Mouse (Mus musculus) forebrain, embryonic 14.5 days (tissue): ENCODE data around the gene Slc2a10. TPM values are rescaled to one million over a fixed set of nuclear protein-coding genes. Genes with fewer than 3 reads are reported as not detected.

Source experiments
- ATAC-seq: fragments of 200-750 bp; cut with Nextera tagmentation; 2 replicates; pipeline ENCODE4 v1.8.0; 2017; ENCODE audit warnings: mild to moderate bottlenecking, moderate library complexity
- DNase-seq: peaks from one replicate; pipeline ENCODE4 v3.0.0-alpha.2; 2015; ENCODE audit warnings: low spot score
- H3K27ac ChIP-seq: fragments of 300-500 bp; sonication (generic); 2 replicates; pipeline ENCODE4 v1.5.1; 2014; ENCODE audit warnings: low read depth, mild to moderate bottlenecking, control low read depth, low read length, moderate library complexity
- H3K27me3 ChIP-seq: fragments of 300-500 bp; sonication (generic); replicated peaks from 2 replicates; pipeline ENCODE4 v1.6.1; 2014; ENCODE audit warnings: low read length, control low read depth, mixed read lengths; ENCODE audit not compliant: control insufficient read depth, insufficient read depth
- H3K36me3 ChIP-seq: fragments of 300-500 bp; sonication (generic); 2 replicates; pipeline ENCODE4 v1.6.1; 2014; ENCODE audit warnings: low read length, control low read depth; ENCODE audit not compliant: control insufficient read depth, insufficient read depth
- H3K4me1 ChIP-seq: fragments of 300-500 bp; sonication (generic); 2 replicates; pipeline ENCODE4 v1.6.1; 2014; ENCODE audit warnings: antibody characterized with exemption, low read length, control low read depth; ENCODE audit not compliant: control insufficient read depth, insufficient read depth
- H3K4me2 ChIP-seq: fragments of 300-500 bp; sonication (generic); 2 replicates; pipeline ENCODE4 v1.6.1; 2014; ENCODE audit warnings: mild to moderate bottlenecking, control low read depth, low read length
- H3K4me3 ChIP-seq: fragments of 300-500 bp; sonication (generic); 2 replicates; pipeline ENCODE4 v1.5.1; 2014; ENCODE audit warnings: low read depth, low read length, control low read depth
- H3K9ac ChIP-seq: fragments of 300-500 bp; sonication (generic); 2 replicates; pipeline ENCODE4 v1.6.1; 2014; ENCODE audit warnings: mild to moderate bottlenecking, low read length, control low read depth, moderate library complexity
- H3K9me3 ChIP-seq: fragments of 300-500 bp; sonication (generic); replicated peaks from 2 replicates; pipeline ENCODE4 v1.6.1; 2016; ENCODE audit warnings: low read length, control low read depth, mixed read lengths; ENCODE audit not compliant: control insufficient read depth
- WGBS: fragments of 180-500 bp; shearing (Covaris S2); extraction: QIAGEN DNeasy Blood & Tissue Kit; methylation state at CpG from one replicate; pipeline ENCODE4 v1.1.7; 2014; 5-methylcytosine and 5-hydroxymethylcytosine counted together
- polyA plus RNA-seq: library from polyadenylated mRNA; unstranded; fragments of >200 nt; fragmentation: Nextera tagmentation; extraction: Ambion mirVana; gene quantifications from 2 replicates; pipeline ENCODE4 v1.2.1, GENCODE M21; 2014

The Slc2a10 gene
- polyA plus RNA-seq, 1 experiment from 2014 or later: 1.2 TPM

DNA sequence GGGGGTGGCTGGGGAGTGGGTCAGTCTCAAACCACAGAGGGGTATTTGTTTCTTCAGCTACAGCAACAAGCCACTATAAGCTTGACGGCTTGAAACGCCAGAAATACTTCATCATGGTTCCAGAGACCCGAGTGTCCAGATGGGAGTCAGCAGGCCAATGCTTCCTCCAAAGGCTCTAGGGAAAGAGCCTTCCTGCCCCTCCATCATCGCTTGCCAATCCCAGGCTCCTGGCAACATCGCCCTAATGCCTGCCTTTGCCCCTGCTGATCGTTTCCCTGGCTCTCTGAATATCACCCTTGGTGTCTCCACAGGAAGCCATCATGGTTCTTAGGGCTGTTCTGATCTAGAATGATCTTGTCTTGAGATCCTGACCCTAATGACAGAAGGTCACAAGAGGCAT is 58.3 kb downstream of the Slc2a10 start:
- WGBS: 87% methylated on average over 6 of the region's 6 CpGs
- Histone ChIP-seq H3K27ac (no peak overlapping the region), H3K36me3 (no peaks in the 10 kb centered on the region), H3K4me2 (no peak overlapping the region), H3K9me3 (no peaks in the 10 kb centered on the region), H3K9ac (no peak overlapping the region), H3K4me3 (no peak overlapping the region), H3K27me3 (no peaks in the 10 kb centered on the region), H3K4me1 (peaks cover 10% of the 10 kb centered on the region)
- ATAC-seq (no peak), DNase-seq (no peak)

DNA sequence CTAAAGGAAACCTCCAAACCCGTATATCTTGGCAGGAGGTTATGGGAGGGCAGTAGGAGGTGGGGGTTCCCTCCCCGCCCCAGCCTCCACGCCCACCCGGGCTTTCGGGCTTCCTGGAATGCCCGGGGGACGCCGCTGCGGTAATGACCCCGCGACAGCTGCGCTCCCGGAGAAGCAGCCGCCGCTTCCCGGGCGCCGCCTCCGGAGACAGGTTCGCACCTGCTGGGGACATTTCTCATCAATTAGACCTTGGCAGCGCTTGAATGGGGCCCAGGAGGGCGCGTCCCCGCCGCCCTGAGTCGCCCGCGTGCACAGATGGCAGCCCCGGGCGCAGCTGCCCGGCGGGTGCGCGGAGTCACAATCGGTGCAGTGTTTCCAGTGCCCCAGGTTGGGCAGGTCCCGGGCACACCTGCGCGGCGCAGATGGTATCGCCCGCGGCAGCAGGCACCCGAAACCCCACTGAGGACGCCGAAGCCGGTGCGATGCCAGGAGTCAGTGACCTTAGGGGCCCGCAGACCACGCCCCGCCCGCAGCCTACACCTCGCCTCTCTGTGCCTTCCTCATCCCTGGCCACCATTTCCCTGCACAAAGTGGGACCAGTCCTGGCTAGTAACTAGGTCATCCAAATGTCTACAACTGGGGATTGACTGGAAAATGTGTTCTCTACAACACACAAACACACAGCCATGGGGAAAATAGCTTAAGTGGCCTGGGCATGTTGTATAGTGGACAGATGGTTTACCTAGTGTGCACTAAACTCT is 59.9 kb downstream of the Slc2a10 start:
- Histone ChIP-seq H3K27me3 (no peaks in the 10 kb centered on the region), H3K4me1 (peaks cover 10% of the 10 kb centered on the region), H3K4me2 (peak overlapping the region; percentile 75), H3K9ac (peak overlapping the region; percentile 58), H3K36me3 (no peaks in the 10 kb centered on the region), H3K9me3 (no peaks in the 10 kb centered on the region), H3K27ac (peak overlapping the region; percentile 44; the same call in 1 of the 2 replicates), H3K4me3 (peak overlapping the region; percentile 32)
- DNase-seq (peak; percentile 77), ATAC-seq (peak; percentile 83)
- WGBS: 1% methylated on average over 48 of the region's 52 CpGs

- Histone ChIP-seq H3K36me3 (no peaks in the 10 kb centered on the region), H3K4me1 (peaks cover 10% of the 10 kb centered on the region), H3K4me3 (no peak overlapping the region), H3K27me3 (no peaks in the 10 kb centered on the region), H3K4me2 (no peak overlapping the region), H3K9ac (no peak overlapping the region), H3K9me3 (no peaks in the 10 kb centered on the region), H3K27ac (no peak overlapping the region)
- DNase-seq (no peak), ATAC-seq (no peak)
- WGBS: 64% methylated on average over 8 of the region's 8 CpGs
Observed at GRCm38 (mm10) chr2:165564101-165564500, 60.5 kb downstream of the Slc2a10 start.

DNA sequence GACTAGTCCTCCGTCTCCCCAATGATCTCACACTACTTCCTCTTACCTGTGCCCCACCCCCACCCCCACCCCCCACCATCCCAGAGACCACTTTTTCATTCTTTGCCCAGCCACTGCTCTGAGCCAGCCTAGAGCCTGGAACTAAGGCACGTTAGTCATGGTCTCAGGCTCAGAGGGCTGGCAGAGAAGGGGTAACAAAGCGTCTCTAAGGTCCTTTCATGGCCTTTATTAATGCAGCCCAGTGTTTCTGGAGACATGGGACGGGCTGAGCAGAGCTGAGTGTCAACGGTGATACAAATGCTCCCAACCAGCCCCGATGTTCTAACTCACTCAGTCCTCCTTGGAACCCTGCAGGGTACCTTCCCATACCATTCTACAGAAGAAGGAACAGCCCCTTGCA is 61.0 kb downstream of the Slc2a10 start:
- H3K4me3 ChIP-seq: no peak overlapping the region
- no peaks in the 10 kb centered on the region for H3K27me3 ChIP-seq
- ATAC-seq (no peak), DNase-seq (no peak)
- no peak overlapping the region for H3K27ac ChIP-seq
- H3K9ac ChIP-seq: no peak overlapping the region
- H3K4me1 ChIP-seq: peaks cover 10% of the 10 kb centered on the region
- H3K9me3 ChIP-seq: no peaks in the 10 kb centered on the region
- WGBS: 13% methylated on average over 6 of the region's 6 CpGs
- no peaks in the 10 kb centered on the region for H3K36me3 ChIP-seq
- no peak overlapping the region for H3K4me2 ChIP-seq

GRCm38 (mm10) chr2:165566898-165567297 is 63.3 kb downstream of the Slc2a10 start:
- Histone ChIP-seq H3K4me3 (no peak overlapping the region), H3K36me3 (no peaks in the 10 kb centered on the region), H3K4me2 (no peak overlapping the region), H3K27me3 (no peaks in the 10 kb centered on the region), H3K9me3 (no peaks in the 10 kb centered on the region), H3K27ac (no peak overlapping the region), H3K4me1 (peaks cover 10% of the 10 kb centered on the region), H3K9ac (no peak overlapping the region)
- DNase-seq (no peak), ATAC-seq (no peak)
- 85% methylated on average over 6 of the region's 6 CpGs for whole genome bisulfite sequencing

GRCm38 (mm10) chr2:165567820-165568219 is 64.2 kb downstream of the Slc2a10 start:
- H3K9ac ChIP-seq: no peak overlapping the region
- no peak for ATAC-seq
- no peak for DNase-seq
- H3K4me1 ChIP-seq: peaks cover 10% of the 10 kb centered on the region
- H3K4me3 ChIP-seq: no peak overlapping the region
- WGBS: 84% methylated on average over 9 of the region's 9 CpGs
- no peak overlapping the region for H3K4me2 ChIP-seq
- H3K27ac ChIP-seq: no peak overlapping the region
- H3K9me3 ChIP-seq: no peaks in the 10 kb centered on the region
- H3K27me3 ChIP-seq: no peaks in the 10 kb centered on the region
- H3K36me3 ChIP-seq: no peaks in the 10 kb centered on the region

- DNase-seq: no peak
- ATAC-seq: no peak
- 51% methylated on average over 6 of the region's 6 CpGs for WGBS
- H3K4me1 ChIP-seq: peaks cover 5% of the 10 kb centered on the region; the same call in 1 of the 2 replicates
- H3K36me3 ChIP-seq: no peaks in the 10 kb centered on the region
- H3K27ac ChIP-seq: no peak overlapping the region
- no peak overlapping the region for H3K4me3 ChIP-seq
- no peak overlapping the region for H3K4me2 ChIP-seq
- H3K9ac ChIP-seq: no peak overlapping the region
- H3K9me3 ChIP-seq: no peaks in the 10 kb centered on the region
- no peaks in the 10 kb centered on the region for H3K27me3 ChIP-seq
Observed at GRCm38 (mm10) chr2:165568911-165569310, 65.3 kb downstream of the Slc2a10 start.

Other genes starting within 250 kb of the Slc2a10 start
- gene Slc35c2, start 215.9 kb upstream of the Slc2a10 start, polyA plus RNA-seq: 54.7 and 56.4 TPM in 2 replicates
- gene Elmo2, start 177.3 kb upstream of the Slc2a10 start, polyA plus RNA-seq: 95.5 and 101 TPM in 2 replicates
- 8.1 and 9.1 TPM in 2 replicates for gene Zfp663, start 135.1 kb upstream of the Slc2a10 start, polyA plus RNA-seq
- gene Zfp334, start 115.5 kb upstream of the Slc2a10 start, polyA plus RNA-seq: 13.6 and 13.9 TPM in 2 replicates
- gene Ocstamp, start 103.4 kb upstream of the Slc2a10 start, polyA plus RNA-seq: not detected in 2 replicates
- 5.8 and 8.6 TPM in 2 replicates for gene Slc13a3, start 30.6 kb upstream of the Slc2a10 start, polyA plus RNA-seq
- gene Trp53rka, start 10.5 kb upstream of the Slc2a10 start, polyA plus RNA-seq: 37.0 and 45.0 TPM in 2 replicates
- 4.2 and 4.6 TPM in 2 replicates for gene Eya2, start 91.2 kb downstream of the Slc2a10 start, polyA plus RNA-seq